Mouse (Mus musculus): ENCODE measurements around the gene Cep295. TPM values are rescaled to one million over a fixed set of nuclear protein-coding genes. Genes with fewer than 3 reads are reported as not detected.
"Not testable (repeated sequence)": the region's sequence is repeated elsewhere in the genome, so short reads cannot be mapped to it uniquely, and the experiment has no call there.

Gene Cep295
- polyA plus RNA-seq, 1 experiment from 2014 or later: 4.6 TPM

- no peak for DNase-seq (ENCODE audit: low spot score)
- H3K27ac ChIP-seq (replicated peaks): no peak overlapping the region
- H3K4me1 ChIP-seq (replicated peaks; ENCODE audit: control insufficient read depth, insufficient read depth): no peaks in the 10 kb centered on the region
- H3K9me3 ChIP-seq (ENCODE audit: control insufficient read depth, low read length): no peaks in the 10 kb centered on the region
- H3K9ac ChIP-seq (ENCODE audit: low read length): no peak overlapping the region
- no peak overlapping the region for H3K4me3 ChIP-seq (ENCODE audit: low read depth, low read length)
- ATAC-seq (ENCODE audit: low FRiP score, low TSS enrichment): no peak
- 76% methylated on average over 2 of the region's 2 CpGs for WGBS
- no peak overlapping the region for H3K4me2 ChIP-seq (replicated peaks; ENCODE audit: low read depth)
- no peaks in the 10 kb centered on the region for H3K36me3 ChIP-seq (ENCODE audit: control insufficient read depth, insufficient read depth, low read length)
- TF ChIP-seq EP300 (optimal IDR thresholded peaks at IDR 0.05) (no peak), CTCF (IDR thresholded peaks at IDR 0.05; ENCODE audit: low read depth) (no peak)
- H3K27me3 ChIP-seq (ENCODE audit: control insufficient read depth, insufficient read depth, low read length): no peaks in the 10 kb centered on the region
Measured at GRCm38 (mm10) chr9:15302881-15303280, 54.7 kb downstream of the Cep295 start.

- not testable (repeated sequence) for H3K36me3 ChIP-seq (ENCODE audit: control insufficient read depth, insufficient read depth, low read length); H3K9me3 ChIP-seq (ENCODE audit: control insufficient read depth, low read length); H3K4me2 ChIP-seq (replicated peaks; ENCODE audit: low read depth); H3K27me3 ChIP-seq (ENCODE audit: control insufficient read depth, insufficient read depth, low read length); DNase-seq (ENCODE audit: low spot score); H3K4me1 ChIP-seq (replicated peaks; ENCODE audit: control insufficient read depth, insufficient read depth); ATAC-seq (ENCODE audit: low FRiP score, low TSS enrichment); H3K9ac ChIP-seq (ENCODE audit: low read length); H3K4me3 ChIP-seq (ENCODE audit: low read depth, low read length)
- H3K27ac ChIP-seq (replicated peaks): peak overlapping the region; percentile 53; the same call in 1 of the 2 replicates
- WGBS: 74% methylated on average over 6 of the region's 6 CpGs
- peak; percentile 53 for TF ChIP-seq CTCF (IDR thresholded peaks at IDR 0.05; ENCODE audit: low read depth)
Measured at GRCm38 (mm10) chr9:15302006-15302405, 55.6 kb downstream of the Cep295 start.

- peak; percentile 68 for DNase-seq (ENCODE audit: low spot score)
- Histone ChIP-seq H3K27ac (replicated peaks) (peak overlapping the region; percentile 53), H3K4me3 (ENCODE audit: low read depth, low read length) (no peak overlapping the region), H3K4me1 (replicated peaks; ENCODE audit: control insufficient read depth, insufficient read depth) (no peaks in the 10 kb centered on the region), H3K4me2 (replicated peaks; ENCODE audit: low read depth) (peak overlapping the region; percentile 5; the same call in 1 of the 2 replicates), H3K36me3 (ENCODE audit: control insufficient read depth, insufficient read depth, low read length) (no peaks in the 10 kb centered on the region), H3K9me3 (ENCODE audit: control insufficient read depth, low read length) (no peaks in the 10 kb centered on the region), H3K27me3 (ENCODE audit: control insufficient read depth, insufficient read depth, low read length) (no peaks in the 10 kb centered on the region), H3K9ac (ENCODE audit: low read length) (no peak overlapping the region)
- 14% methylated on average over 6 of the region's 6 CpGs for WGBS
- no peak for TF ChIP-seq EP300 (optimal IDR thresholded peaks at IDR 0.05)
- no peak for TF ChIP-seq CTCF (IDR thresholded peaks at IDR 0.05; ENCODE audit: low read depth)
- ATAC-seq (ENCODE audit: low FRiP score, low TSS enrichment): peak; percentile 81
Measured at GRCm38 (mm10) chr9:15301399-15301798, 56.2 kb downstream of the Cep295 start.

DNA sequence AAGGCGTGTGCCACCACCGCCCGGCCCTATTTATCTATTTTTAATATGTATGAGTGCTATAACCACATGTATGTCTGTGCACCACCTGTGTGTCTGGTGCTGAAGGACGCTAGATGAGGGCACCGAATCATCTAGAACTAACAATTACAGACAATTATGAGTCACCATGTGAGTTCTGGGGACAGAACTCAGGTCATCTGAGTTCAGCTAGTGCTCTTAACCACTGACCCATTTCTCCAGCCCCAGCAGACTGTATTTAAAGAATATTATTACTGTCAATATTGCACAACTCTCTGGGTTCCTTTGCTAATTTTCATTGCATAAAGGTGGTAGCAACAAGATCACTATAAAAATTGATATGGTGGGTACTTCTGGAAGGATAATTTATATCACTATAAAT is 57.5 kb downstream of the Cep295 start:
- Histone ChIP-seq H3K9ac (ENCODE audit: low read length) (no peak overlapping the region), H3K27me3 (ENCODE audit: control insufficient read depth, insufficient read depth, low read length) (no peaks in the 10 kb centered on the region), H3K27ac (replicated peaks) (no peak overlapping the region), H3K36me3 (ENCODE audit: control insufficient read depth, insufficient read depth, low read length) (no peaks in the 10 kb centered on the region), H3K4me3 (ENCODE audit: low read depth, low read length) (no peak overlapping the region), H3K4me1 (replicated peaks; ENCODE audit: control insufficient read depth, insufficient read depth) (no peaks in the 10 kb centered on the region), H3K4me2 (replicated peaks; ENCODE audit: low read depth) (no peak overlapping the region), H3K9me3 (ENCODE audit: control insufficient read depth, low read length) (no peaks in the 10 kb centered on the region)
- TF ChIP-seq EP300 (optimal IDR thresholded peaks at IDR 0.05): no peak
- no peak for TF ChIP-seq CTCF (IDR thresholded peaks at IDR 0.05; ENCODE audit: low read depth)
- DNase-seq (ENCODE audit: low spot score) (no peak), ATAC-seq (ENCODE audit: low FRiP score, low TSS enrichment) (no peak)
- WGBS: 78% methylated on average over 5 of the region's 5 CpGs

GRCm38 (mm10) chr9:15298451-15298850 is 59.1 kb downstream of the Cep295 start:
- H3K27me3 ChIP-seq (ENCODE audit: control insufficient read depth, insufficient read depth, low read length): no peaks in the 10 kb centered on the region
- no peak for ATAC-seq (ENCODE audit: low FRiP score, low TSS enrichment)
- WGBS: 21% methylated on average over 2 of the region's 2 CpGs
- no peak overlapping the region for H3K4me2 ChIP-seq (replicated peaks; ENCODE audit: low read depth)
- no peak overlapping the region for H3K9ac ChIP-seq (ENCODE audit: low read length)
- no peak overlapping the region for H3K27ac ChIP-seq (replicated peaks)
- H3K4me3 ChIP-seq (ENCODE audit: low read depth, low read length): no peak overlapping the region
- no peaks in the 10 kb centered on the region for H3K9me3 ChIP-seq (ENCODE audit: control insufficient read depth, low read length)
- no peaks in the 10 kb centered on the region for H3K36me3 ChIP-seq (ENCODE audit: control insufficient read depth, insufficient read depth, low read length)
- H3K4me1 ChIP-seq (replicated peaks; ENCODE audit: control insufficient read depth, insufficient read depth): no peaks in the 10 kb centered on the region
- DNase-seq (ENCODE audit: low spot score): no peak
- TF ChIP-seq CTCF (IDR thresholded peaks at IDR 0.05; ENCODE audit: low read depth) (no peak), EP300 (optimal IDR thresholded peaks at IDR 0.05) (no peak)

DNA sequence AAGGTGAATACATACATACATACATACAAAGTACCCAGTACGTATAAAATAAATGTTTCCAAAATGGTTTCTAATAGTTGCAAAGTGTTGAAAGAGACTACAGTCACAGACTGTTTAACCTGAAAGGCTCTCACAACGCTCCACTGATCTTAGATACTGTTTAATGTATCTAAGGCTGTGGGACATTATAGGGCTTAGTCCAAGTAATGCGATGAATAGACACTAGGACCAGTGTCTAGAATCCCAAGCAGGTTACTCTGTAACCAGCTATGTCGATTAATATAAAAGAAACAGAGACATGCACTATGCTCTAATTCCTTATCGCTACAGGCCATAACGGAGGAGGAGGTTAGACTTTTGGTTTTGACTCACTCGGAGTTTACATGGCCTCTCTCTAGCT is 60.5 kb downstream of the Cep295 start:
- no peak overlapping the region for H3K4me3 ChIP-seq (ENCODE audit: low read depth, low read length)
- TF ChIP-seq EP300 (optimal IDR thresholded peaks at IDR 0.05) (no peak), CTCF (IDR thresholded peaks at IDR 0.05; ENCODE audit: low read depth) (no peak)
- no peak overlapping the region for H3K27ac ChIP-seq (replicated peaks)
- ATAC-seq (ENCODE audit: low FRiP score, low TSS enrichment) (no peak), DNase-seq (ENCODE audit: low spot score) (no peak)
- no peaks in the 10 kb centered on the region for H3K9me3 ChIP-seq (ENCODE audit: control insufficient read depth, low read length)
- no peaks in the 10 kb centered on the region for H3K27me3 ChIP-seq (ENCODE audit: control insufficient read depth, insufficient read depth, low read length)
- WGBS: 83% methylated on average over 7 of the region's 7 CpGs
- no peak overlapping the region for H3K4me2 ChIP-seq (replicated peaks; ENCODE audit: low read depth)
- no peaks in the 10 kb centered on the region for H3K4me1 ChIP-seq (replicated peaks; ENCODE audit: control insufficient read depth, insufficient read depth)
- no peak overlapping the region for H3K9ac ChIP-seq (ENCODE audit: low read length)
- H3K36me3 ChIP-seq (ENCODE audit: control insufficient read depth, insufficient read depth, low read length): no peaks in the 10 kb centered on the region

Data from stomach, postnatal 0 days (tissue).